Mouse (Mus musculus): ENCODE measurements around the gene Cemip. TPM values are rescaled to one million over a fixed set of nuclear protein-coding genes. Genes with fewer than 3 reads are reported as not detected.
A peak's percentile ranks its signal among the peaks of the same experiment; 100 is the strongest.

The Cemip gene
- polyA plus RNA-seq, 1 experiment from 2014 or later, result 0.89 TPM

DNA sequence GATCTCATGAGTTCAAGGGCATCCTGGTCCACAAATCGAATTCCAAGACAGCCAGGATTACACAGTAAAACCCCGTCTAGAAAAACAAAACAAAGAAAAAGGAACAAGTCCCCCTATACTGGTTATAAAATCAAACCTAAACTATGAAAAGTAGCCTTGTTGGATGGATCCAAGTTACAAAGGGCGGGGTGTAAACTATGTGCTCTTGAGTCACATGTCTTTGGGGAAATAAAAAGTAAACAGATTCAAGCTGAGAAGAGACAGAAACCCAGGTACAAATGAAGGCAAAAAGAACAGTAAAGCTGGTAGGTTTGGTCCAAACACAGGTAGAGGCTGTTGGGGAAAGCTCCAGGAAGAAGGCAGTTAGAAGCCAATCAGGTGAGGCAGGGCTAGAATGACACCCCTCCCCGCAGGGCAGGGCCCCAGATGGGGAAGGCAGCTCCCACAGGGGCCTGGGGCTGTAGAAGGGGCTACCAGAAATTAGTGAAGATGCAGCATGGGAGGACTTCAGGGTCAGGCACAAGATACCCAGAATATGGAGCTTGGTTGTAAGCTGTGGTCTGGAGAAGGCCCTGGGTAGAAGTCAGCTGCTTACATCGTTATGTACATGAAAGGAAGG lies 33.9 kb upstream of the Cemip start:
- no peak; the same call in 1 of the 2 replicates for ATAC-seq (ENCODE audit: insufficient number of reproducible peaks, insufficient read depth, low FRiP score, low read depth)
- Histone ChIP-seq H3K4me3 (ENCODE audit: control insufficient read depth in 1 of 2, insufficient read depth in 1 of 2, low read depth in 1 of 2, low read length in 2 of 2) (no peak overlapping the region), H3K27me3 (ENCODE audit: control insufficient read depth, insufficient read depth, low read length) (no peaks in the 10 kb centered on the region), H3K9me3 (ENCODE audit: control insufficient read depth, low read length) (no peaks in the 10 kb centered on the region), H3K9ac (ENCODE audit: low read length) (no peak overlapping the region), H3K27ac (replicated peaks in 1 of 2; ENCODE audit: control insufficient read depth in 1 of 2, insufficient read depth in 1 of 2, low read depth in 2 of 2, low read length in 2 of 2) (peak overlapping the region in 1 of 2 experiments; percentile 12; a peak in 2 of 4 replicates), H3K36me3 (ENCODE audit: control insufficient read depth, insufficient read depth, low read length) (peaks cover 2% of the 10 kb centered on the region; the same call in 1 of the 2 replicates), H3K4me2 (ENCODE audit: low read length) (no peak overlapping the region), H3K4me1 (ENCODE audit: control insufficient read depth in 2 of 2, insufficient read depth in 2 of 2, low read length in 2 of 2) (peaks cover 30 to 82% of the 10 kb centered on the region in 2 experiments)
- 69% methylated on average over 5 of the region's 5 CpGs for WGBS

GRCm38 (mm10) chr7:84119216-84120105 lies 33.2 kb upstream of the Cemip start:
- 57% methylated on average over 12 of the region's 12 CpGs for WGBS
- H3K4me1 ChIP-seq (ENCODE audit: control insufficient read depth in 2 of 2, insufficient read depth in 2 of 2, low read length in 2 of 2), result peaks cover 29 to 79% of the 10 kb centered on the region in 2 experiments
- no peak for ATAC-seq (ENCODE audit: insufficient number of reproducible peaks, insufficient read depth, low FRiP score, low read depth)

DNA sequence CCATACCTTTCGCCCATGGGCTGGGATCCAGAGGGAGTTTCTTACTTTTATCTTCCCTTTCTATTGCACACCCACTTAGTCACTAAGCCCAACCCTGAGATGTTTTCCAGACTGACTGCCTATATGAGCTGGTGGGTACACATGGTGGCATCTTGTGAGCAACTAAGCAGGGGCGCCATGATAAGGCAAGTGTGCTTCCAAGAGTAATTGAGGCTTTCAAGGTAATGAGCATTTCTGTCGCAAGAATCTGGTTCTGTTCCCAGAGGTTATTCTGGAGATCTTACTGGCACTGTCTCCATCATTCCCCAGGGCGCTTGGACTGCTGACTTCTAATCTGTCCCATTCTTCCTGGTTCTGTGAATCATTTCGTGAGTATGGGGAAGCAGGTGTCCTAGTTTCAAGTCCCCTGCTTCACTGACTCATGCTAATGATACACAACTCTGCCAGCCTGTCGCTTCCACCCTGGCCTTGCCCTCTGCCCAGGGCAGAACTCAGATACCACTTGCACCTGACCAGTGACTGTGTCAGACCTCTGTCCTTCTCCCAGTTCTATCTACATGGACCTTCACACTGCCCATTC lies 31.3 kb upstream of the Cemip start:
- Histone ChIP-seq H3K27me3 (ENCODE audit: control insufficient read depth, insufficient read depth, low read length) (no peaks in the 10 kb centered on the region), H3K36me3 (ENCODE audit: control insufficient read depth, insufficient read depth, low read length) (peaks cover 18% of the 10 kb centered on the region), H3K4me2 (ENCODE audit: low read length) (no peak overlapping the region), H3K27ac (replicated peaks in 1 of 2; ENCODE audit: control insufficient read depth in 1 of 2, insufficient read depth in 1 of 2, low read depth in 2 of 2, low read length in 2 of 2) (0 out of 4 replicates have a peak overlapping the region, but pooled peaks of 1 of the 2 experiments have one; percentile 15), H3K9ac (ENCODE audit: low read length) (no peak overlapping the region), H3K4me3 (ENCODE audit: control insufficient read depth in 1 of 2, insufficient read depth in 1 of 2, low read depth in 1 of 2, low read length in 2 of 2) (no peak overlapping the region), H3K9me3 (ENCODE audit: control insufficient read depth, low read length) (no peaks in the 10 kb centered on the region), H3K4me1 (ENCODE audit: control insufficient read depth in 2 of 2, insufficient read depth in 2 of 2, low read length in 2 of 2) (peaks cover 24 to 70% of the 10 kb centered on the region in 2 experiments)
- WGBS, result 72% methylated on average over 6 of the region's 6 CpGs
- ATAC-seq (ENCODE audit: insufficient number of reproducible peaks, insufficient read depth, low FRiP score, low read depth), result no peak

More at GRCm38 (mm10) chr7:84119216-84120105, 33.2 kb upstream of the Cemip start:
- Histone ChIP-seq H3K36me3 (ENCODE audit: control insufficient read depth, insufficient read depth, low read length) (peaks cover 2% of the 10 kb centered on the region; the same call in 1 of the 2 replicates), H3K9ac (ENCODE audit: low read length) (no peak overlapping the region), H3K27me3 (ENCODE audit: control insufficient read depth, insufficient read depth, low read length) (no peaks in the 10 kb centered on the region), H3K4me2 (ENCODE audit: low read length) (no peak overlapping the region), H3K9me3 (ENCODE audit: control insufficient read depth, low read length) (no peaks in the 10 kb centered on the region), H3K4me3 (ENCODE audit: control insufficient read depth in 1 of 2, insufficient read depth in 1 of 2, low read depth in 1 of 2, low read length in 2 of 2) (no peak overlapping the region), H3K27ac (replicated peaks in 1 of 2; ENCODE audit: control insufficient read depth in 1 of 2, insufficient read depth in 1 of 2, low read depth in 2 of 2, low read length in 2 of 2) (peak overlapping the region; percentile 25 to 48; a peak in 2 of 4 replicates)

- Histone ChIP-seq H3K4me2 (ENCODE audit: low read length) (no peak overlapping the region), H3K27ac (replicated peaks in 1 of 2; ENCODE audit: control insufficient read depth in 1 of 2, insufficient read depth in 1 of 2, low read depth in 2 of 2, low read length in 2 of 2) (0 out of 4 replicates have a peak overlapping the region, but pooled peaks of 1 of the 2 experiments have one; percentile 15), H3K27me3 (ENCODE audit: control insufficient read depth, insufficient read depth, low read length) (no peaks in the 10 kb centered on the region), H3K9ac (ENCODE audit: low read length) (no peak overlapping the region), H3K9me3 (ENCODE audit: control insufficient read depth, low read length) (no peaks in the 10 kb centered on the region), H3K4me1 (ENCODE audit: control insufficient read depth in 2 of 2, insufficient read depth in 2 of 2, low read length in 2 of 2) (peaks cover 24 to 71% of the 10 kb centered on the region in 2 experiments), H3K4me3 (ENCODE audit: control insufficient read depth in 1 of 2, insufficient read depth in 1 of 2, low read depth in 1 of 2, low read length in 2 of 2) (no peak overlapping the region), H3K36me3 (ENCODE audit: control insufficient read depth, insufficient read depth, low read length) (peaks cover 18% of the 10 kb centered on the region)
- WGBS, result 55% methylated on average over 7 of the region's 7 CpGs
- ATAC-seq (ENCODE audit: insufficient number of reproducible peaks, insufficient read depth, low FRiP score, low read depth), result no peak
Measured at GRCm38 (mm10) chr7:84116621-84117542, 30.6 kb upstream of the Cemip start.

GRCm38 (mm10) chr7:84115385-84115784 lies 29.1 kb upstream of the Cemip start:
- H3K27ac ChIP-seq (replicated peaks in 1 of 2; ENCODE audit: control insufficient read depth in 1 of 2, insufficient read depth in 1 of 2, low read depth in 2 of 2, low read length in 2 of 2), result no peak overlapping the region
- 44% methylated on average over 2 of the region's 2 CpGs for WGBS
- 0 out of 2 replicates have a peak, but pooled peaks have one; percentile 31 for ATAC-seq (ENCODE audit: insufficient number of reproducible peaks, insufficient read depth, low FRiP score, low read depth)
- no peak overlapping the region for H3K4me3 ChIP-seq (ENCODE audit: control insufficient read depth in 1 of 2, insufficient read depth in 1 of 2, low read depth in 1 of 2, low read length in 2 of 2)
- H3K4me1 ChIP-seq (ENCODE audit: control insufficient read depth in 2 of 2, insufficient read depth in 2 of 2, low read length in 2 of 2), result peaks cover 25 to 62% of the 10 kb centered on the region in 2 experiments
- no peaks in the 10 kb centered on the region for H3K9me3 ChIP-seq (ENCODE audit: control insufficient read depth, low read length)
- H3K9ac ChIP-seq (ENCODE audit: low read length), result no peak overlapping the region
- peaks cover 21% of the 10 kb centered on the region for H3K36me3 ChIP-seq (ENCODE audit: control insufficient read depth, insufficient read depth, low read length)
- no peak overlapping the region for H3K4me2 ChIP-seq (ENCODE audit: low read length)
- no peaks in the 10 kb centered on the region for H3K27me3 ChIP-seq (ENCODE audit: control insufficient read depth, insufficient read depth, low read length)

DNA sequence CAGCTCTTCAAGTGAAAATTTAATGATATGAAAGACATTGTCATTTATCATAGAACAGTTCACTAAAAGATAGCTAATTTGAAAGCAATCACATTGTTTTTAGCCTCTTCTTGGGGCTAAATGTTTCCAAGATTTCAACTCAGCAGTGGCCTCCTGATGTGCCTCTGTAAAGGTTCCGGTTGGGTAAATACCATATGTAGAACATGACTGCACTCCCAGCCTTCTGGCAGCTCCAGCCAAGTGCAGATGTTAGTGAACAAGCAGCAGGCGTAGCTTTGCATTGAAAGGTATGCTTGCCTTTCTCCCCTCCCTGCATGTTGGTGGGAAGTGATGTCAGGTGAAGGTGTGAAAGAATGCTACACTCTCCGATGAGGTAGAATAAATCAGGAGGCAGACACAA lies 28.5 kb upstream of the Cemip start:
- no peaks in the 10 kb centered on the region for H3K9me3 ChIP-seq (ENCODE audit: control insufficient read depth, low read length)
- WGBS, result 74% methylated on average over 3 of the region's 3 CpGs
- H3K4me1 ChIP-seq (ENCODE audit: control insufficient read depth in 2 of 2, insufficient read depth in 2 of 2, low read length in 2 of 2), result peaks cover 24 to 56% of the 10 kb centered on the region in 2 experiments

More for the DNA sequence above, 28.5 kb upstream of the Cemip start:
- Histone ChIP-seq H3K36me3 (ENCODE audit: control insufficient read depth, insufficient read depth, low read length) (peaks cover 27% of the 10 kb centered on the region), H3K27me3 (ENCODE audit: control insufficient read depth, insufficient read depth, low read length) (no peaks in the 10 kb centered on the region), H3K27ac (replicated peaks in 1 of 2; ENCODE audit: control insufficient read depth in 1 of 2, insufficient read depth in 1 of 2, low read depth in 2 of 2, low read length in 2 of 2) (no peak overlapping the region), H3K9ac (ENCODE audit: low read length) (no peak overlapping the region), H3K4me2 (ENCODE audit: low read length) (no peak overlapping the region), H3K4me3 (ENCODE audit: control insufficient read depth in 1 of 2, insufficient read depth in 1 of 2, low read depth in 1 of 2, low read length in 2 of 2) (no peak overlapping the region)
- no peak for ATAC-seq (ENCODE audit: insufficient number of reproducible peaks, insufficient read depth, low FRiP score, low read depth)

Data from heart, embryonic 14.5 days (tissue).